15 mouse cellular contexts compared by ENCODE assay signal in genomic region chr7:65031741-65032140, GRCm38 (mm10).
"Had no signal": no experiment of that assay in that cellular context is flagged by ENCODE, and none has a peak within 500 bp of the region (broad histone marks: within the 10 kb centered on the region; RNA-seq: fewer than 3 reads in every experiment).

No protein-coding gene starts in this region.

- H3K27ac ChIP-seq: kidney, embryonic 15.5 days; left cerebral cortex, adult 2 months; liver, embryonic 13.5 days; macrophage; midbrain, embryonic 12.5 days; midbrain, embryonic 15.5 days; neural tube, embryonic 12.5 days; neural tube, embryonic 15.5 days had no signal

- H3K4me3 ChIP-seq: kidney, embryonic 15.5 days; left cerebral cortex, adult 2 months; liver, embryonic 13.5 days; midbrain, embryonic 12.5 days; midbrain, embryonic 15.5 days; neural tube, embryonic 12.5 days; neural tube, embryonic 15.5 days had no signal

- H3K9ac ChIP-seq: kidney, embryonic 15.5 days; liver, embryonic 13.5 days; midbrain, embryonic 12.5 days; midbrain, embryonic 15.5 days; neural tube, embryonic 12.5 days; neural tube, embryonic 15.5 days had no signal

- H3K27me3 ChIP-seq: kidney, embryonic 15.5 days; liver, embryonic 13.5 days; midbrain, embryonic 12.5 days; midbrain, embryonic 15.5 days; neural tube, embryonic 12.5 days; neural tube, embryonic 15.5 days had no signal

- ATAC-seq: midbrain, embryonic 15.5 days had no signal

- DNase-seq: kidney, postnatal 10 days; kidney, postnatal 36 days; layer of hippocampus, postnatal 36 days; liver, embryonic 13.5 days; lung, adult 2 months; lung, postnatal 14 days; thymus, adult 18-20 months; thymus, postnatal 36 days had no signal

- H3K4me1 ChIP-seq: kidney, embryonic 15.5 days; liver, embryonic 13.5 days; midbrain, embryonic 12.5 days; midbrain, embryonic 15.5 days; neural tube, embryonic 12.5 days had no signal

- H3K9me3 ChIP-seq: kidney, embryonic 15.5 days; liver, embryonic 13.5 days; midbrain, embryonic 12.5 days; midbrain, embryonic 15.5 days; neural tube, embryonic 12.5 days; neural tube, embryonic 15.5 days had no signal

- H3K36me3 ChIP-seq: kidney, embryonic 15.5 days; liver, embryonic 13.5 days; midbrain, embryonic 12.5 days; midbrain, embryonic 15.5 days; neural tube, embryonic 12.5 days; neural tube, embryonic 15.5 days had no signal

- H3K4me2 ChIP-seq: kidney, embryonic 15.5 days; liver, embryonic 13.5 days; midbrain, embryonic 12.5 days; midbrain, embryonic 15.5 days; neural tube, embryonic 12.5 days; neural tube, embryonic 15.5 days had no signal
